Mouse (Mus musculus) splenic B cell, adult 2 months (primary cell): Measurements from ENCODE around the gene Sdc3.
A peak's percentile ranks its signal among the peaks of the same experiment; 100 is the strongest.

ENCODE experiments used
- DNase-seq: peaks from one replicate; pipeline ENCODE4 v3.0.0-alpha.2; 2011; ENCODE audit warnings: low read depth, low spot score
- H3K27me3 ChIP-seq: 2 replicates; pipeline ENCODE4 v1.6.1; 2012; ENCODE audit warnings: mild to moderate bottlenecking, low read length, moderate library complexity, mixed read lengths; ENCODE audit not compliant: control insufficient read depth, poor library complexity, insufficient read depth, severe bottlenecking
- H3K36me3 ChIP-seq: 2 replicates; pipeline ENCODE4 v1.6.1; 2012; ENCODE audit warnings: mild to moderate bottlenecking, low read length, moderate library complexity, mixed read lengths; ENCODE audit not compliant: control insufficient read depth, poor library complexity, insufficient read depth, severe bottlenecking

The Sdc3 gene

GRCm38 (mm10) chr4:130792376-130793179, at the start of gene Sdc3:
Sdc3 (plus strand) TSS chr4:130792537.
- no peaks in the 10 kb centered on the region for H3K36me3 ChIP-seq
- H3K27me3 ChIP-seq = no peaks in the 10 kb centered on the region
- DNase-seq = peak; percentile 39

GRCm38 (mm10) chr4:130744058-130744457, 48.3 kb upstream of the Sdc3 start:
- H3K36me3 ChIP-seq = peaks cover 21% of the 10 kb centered on the region
- DNase-seq = no peak
- H3K27me3 ChIP-seq = no peaks in the 10 kb centered on the region; the same call in 1 of the 2 replicates

- no peaks in the 10 kb centered on the region; the same call in 1 of the 2 replicates for H3K27me3 ChIP-seq
- no peak for DNase-seq
- H3K36me3 ChIP-seq = peaks cover 26% of the 10 kb centered on the region
Measured at GRCm38 (mm10) chr4:130745561-130746306, 46.6 kb upstream of the Sdc3 start.

- Histone ChIP-seq H3K27me3 (no peaks in the 10 kb centered on the region), H3K36me3 (peaks cover 21% of the 10 kb centered on the region)
- DNase-seq = no peak
Measured at GRCm38 (mm10) chr4:130749566-130749965, 42.8 kb upstream of the Sdc3 start.

GRCm38 (mm10) chr4:130751966-130752365, 40.4 kb upstream of the Sdc3 start:
- H3K27me3 ChIP-seq = no peaks in the 10 kb centered on the region
- H3K36me3 ChIP-seq = peaks cover 27% of the 10 kb centered on the region
- no peak for DNase-seq

- H3K36me3 ChIP-seq = peaks cover 25% of the 10 kb centered on the region
- no peak for DNase-seq
- no peaks in the 10 kb centered on the region for H3K27me3 ChIP-seq
Measured at GRCm38 (mm10) chr4:130752591-130752990, 39.7 kb upstream of the Sdc3 start.

GRCm38 (mm10) chr4:130753755-130754154, 38.6 kb upstream of the Sdc3 start:
- no peak for DNase-seq
- Histone ChIP-seq H3K27me3 (no peaks in the 10 kb centered on the region), H3K36me3 (peaks cover 24% of the 10 kb centered on the region)

GRCm38 (mm10) chr4:130754776-130755175, 37.6 kb upstream of the Sdc3 start:
- Histone ChIP-seq H3K27me3 (no peaks in the 10 kb centered on the region), H3K36me3 (peaks cover 27% of the 10 kb centered on the region)
- DNase-seq = no peak

GRCm38 (mm10) chr4:130759875-130760274, 32.5 kb upstream of the Sdc3 start:
- Histone ChIP-seq H3K27me3 (no peaks in the 10 kb centered on the region), H3K36me3 (peaks cover 29% of the 10 kb centered on the region)
- no peak for DNase-seq

GRCm38 (mm10) chr4:130761809-130762208, 30.5 kb upstream of the Sdc3 start:
- DNase-seq = no peak
- peaks cover 25% of the 10 kb centered on the region for H3K36me3 ChIP-seq
- H3K27me3 ChIP-seq = no peaks in the 10 kb centered on the region

GRCm38 (mm10) chr4:130765399-130766160, 26.8 kb upstream of the Sdc3 start:
- no peaks in the 10 kb centered on the region for H3K27me3 ChIP-seq
- no peak for DNase-seq
- H3K36me3 ChIP-seq = peaks cover 29% of the 10 kb centered on the region

GRCm38 (mm10) chr4:130766387-130766786, 25.9 kb upstream of the Sdc3 start:
- H3K27me3 ChIP-seq = no peaks in the 10 kb centered on the region
- H3K36me3 ChIP-seq = peaks cover 32% of the 10 kb centered on the region
- no peak for DNase-seq

GRCm38 (mm10) chr4:130766926-130767325, 25.4 kb upstream of the Sdc3 start:
- H3K36me3 ChIP-seq = peaks cover 35% of the 10 kb centered on the region
- no peak for DNase-seq
- H3K27me3 ChIP-seq = no peaks in the 10 kb centered on the region

GRCm38 (mm10) chr4:130773899-130774298, 18.4 kb upstream of the Sdc3 start:
- no peaks in the 10 kb centered on the region for H3K27me3 ChIP-seq
- DNase-seq = no peak
- peaks cover 32% of the 10 kb centered on the region for H3K36me3 ChIP-seq

- peaks cover 33% of the 10 kb centered on the region for H3K36me3 ChIP-seq
- no peak for DNase-seq
- H3K27me3 ChIP-seq = no peaks in the 10 kb centered on the region
Measured at GRCm38 (mm10) chr4:130774822-130775221, 17.5 kb upstream of the Sdc3 start.
